Mouse (Mus musculus) CH12.LX (cell line): ENCODE measurements around the gene Mrpl51. TPM values are rescaled to one million over a fixed set of nuclear protein-coding genes. Genes with fewer than 3 reads are reported as not detected.

Experiments
- DNase-seq: peaks from one replicate; pipeline ENCODE4 v3.0.0-alpha.2; 2013; ENCODE audit errors: extremely low read depth
- H3K27ac ChIP-seq: 2 replicates; pipeline ENCODE4 v1.5.1; 2012; ENCODE audit warnings: low read depth, mild to moderate bottlenecking, control low read depth, moderate library complexity; ENCODE audit not compliant: insufficient read depth
- H3K27me3 ChIP-seq: replicated peaks from 2 replicates; pipeline ENCODE3; 2012; ENCODE audit warnings: inconsistent platforms
- H3K36me3 ChIP-seq, 2 experiments: replicated peaks in 1 of 2; 2 replicates each; pipeline versions ENCODE3 to v1.6.1; 2012; ENCODE audit warnings: inconsistent platforms in 1 of 2, low read length in 1 of 2, mild to moderate bottlenecking in 1 of 2, mixed read lengths in 1 of 2, moderate library complexity in 1 of 2; ENCODE audit not compliant: control insufficient read depth in 1 of 2, insufficient read depth in 1 of 2
- H3K4me1 ChIP-seq, 2 experiments: 2 replicates each; pipeline ENCODE4 v1.6.1; 2012; ENCODE audit warnings: inconsistent platforms in 1 of 2, moderate library complexity in 1 of 2; ENCODE audit not compliant: insufficient read depth in 2 of 2, control insufficient read depth in 1 of 2
- H3K4me2 ChIP-seq: 2 replicates; pipeline ENCODE4 v1.6.1; 2012; ENCODE audit warnings: low read depth, mild to moderate bottlenecking, control low read depth; ENCODE audit not compliant: poor library complexity, insufficient read depth, severe bottlenecking
- H3K4me3 ChIP-seq, 3 experiments: fragments of 150-350 bp in 1 of 3; sonication (generic) in 1 of 3; replicated peaks in 1 of 3; 2 replicates each; pipeline versions ENCODE3 to v1.5.1; 2011 to 2012; ENCODE audit warnings: low read depth in 2 of 3, low read length in 2 of 3, mild to moderate bottlenecking in 2 of 3, moderate library complexity in 2 of 3, control low read depth in 1 of 3, improper control_type of control experiment in 1 of 3, inconsistent platforms in 1 of 3, mixed read lengths in 1 of 3; ENCODE audit not compliant: poor library complexity in 1 of 3
- H3K79me2 ChIP-seq: replicated peaks from 2 replicates; pipeline ENCODE4 v1.6.1; 2012; ENCODE audit warnings: mild to moderate bottlenecking, moderate library complexity; ENCODE audit not compliant: control insufficient read depth, poor library complexity, insufficient read depth, severe bottlenecking; ENCODE audit errors: extremely low read depth
- H3K9ac ChIP-seq: 2 replicates; pipeline ENCODE4 v1.6.1; 2012; ENCODE audit warnings: low read depth, mild to moderate bottlenecking, control low read depth, moderate library complexity; ENCODE audit not compliant: insufficient read depth
- H3K9me3 ChIP-seq: replicated peaks from 2 replicates; pipeline ENCODE3; 2012; ENCODE audit warnings: low read length, inconsistent platforms, mixed read lengths
- CHD1 ChIP-seq: IDR thresholded peaks from 2 replicates; pipeline ENCODE4 v1.6.1; 2012; ENCODE audit warnings: low read depth, low read length, improper control_type of control experiment, inconsistent platforms
- CHD2 ChIP-seq: IDR thresholded peaks from 2 replicates; pipeline ENCODE4 v1.6.1; 2011; ENCODE audit warnings: low read length, improper control_type of control experiment
- CTCF ChIP-seq, 2 experiments: IDR thresholded peaks in 1 of 2; conservative IDR thresholded peaks in 1 of 2; 2 replicates each; pipeline ENCODE4 v1.5.1; 2011 to 2012; ENCODE audit warnings: low read depth in 2 of 2, low read length in 2 of 2, improper control_type of control experiment in 1 of 2, inconsistent platforms in 1 of 2, mild to moderate bottlenecking in 1 of 2, moderate library complexity in 1 of 2
- EP300 ChIP-seq: IDR thresholded peaks from 2 replicates; pipeline ENCODE4 v1.6.1; 2011; ENCODE audit warnings: low read length, improper control_type of control experiment
- GABPA ChIP-seq: IDR thresholded peaks from 2 replicates; pipeline ENCODE4 v1.6.1; 2012; ENCODE audit warnings: low read depth, low read length, improper control_type of control experiment, inconsistent platforms; ENCODE audit not compliant: insufficient replicate concordance
- HCFC1 ChIP-seq: IDR thresholded peaks from 2 replicates; pipeline ENCODE4 v1.6.1; 2012; ENCODE audit warnings: low read depth, mild to moderate bottlenecking, inconsistent platforms, low read length, improper control_type of control experiment
- IRF4 ChIP-seq: IDR thresholded peaks from 2 replicates; pipeline ENCODE4 v1.6.1; 2014; ENCODE audit warnings: low read depth, mild to moderate bottlenecking, inconsistent platforms, low read length, improper control_type of control experiment
- MAFK ChIP-seq: IDR thresholded peaks from 2 replicates; pipeline ENCODE4 v1.6.1; 2011; ENCODE audit warnings: low read length, improper control_type of control experiment; ENCODE audit not compliant: insufficient replicate concordance
- MAX ChIP-seq: IDR thresholded peaks from 2 replicates; pipeline ENCODE4 v1.6.1; 2011; ENCODE audit warnings: low read length, improper control_type of control experiment
- MAZ ChIP-seq: IDR thresholded peaks from 2 replicates; pipeline ENCODE4 v1.6.1; 2012; ENCODE audit warnings: low read depth, mild to moderate bottlenecking, inconsistent platforms, low read length, improper control_type of control experiment, moderate library complexity
- MYC ChIP-seq: IDR thresholded peaks from 2 replicates; pipeline ENCODE4 v1.6.1; 2011; ENCODE audit warnings: low read depth, mild to moderate bottlenecking, improper control_type of control experiment, low read length
- NRF1 ChIP-seq: IDR thresholded peaks from 2 replicates; pipeline ENCODE4 v1.6.1; 2014; ENCODE audit warnings: low read depth, mild to moderate bottlenecking, inconsistent platforms, low read length, improper control_type of control experiment, moderate library complexity
- POLR2AphosphoS2 ChIP-seq: IDR thresholded peaks from 2 replicates; pipeline ENCODE4 v1.6.1; 2011; ENCODE audit warnings: low read depth, low read length, improper control_type of control experiment
- SIN3A ChIP-seq: IDR thresholded peaks from 2 replicates; pipeline ENCODE4 v1.6.1; 2012; ENCODE audit warnings: low read length, improper control_type of control experiment, inconsistent platforms
- SMC3 ChIP-seq: IDR thresholded peaks from 2 replicates; pipeline ENCODE4 v1.6.1; 2011; ENCODE audit warnings: low read depth, low read length, improper control_type of control experiment
- TBP ChIP-seq: conservative IDR thresholded peaks from 2 replicates; pipeline ENCODE4 v1.6.1; 2011; ENCODE audit warnings: low read depth, low read length, improper control_type of control experiment
- ZC3H11A ChIP-seq: IDR thresholded peaks from 2 replicates; pipeline ENCODE4 v1.6.1; 2012; ENCODE audit warnings: low read depth, mild to moderate bottlenecking, inconsistent platforms, low read length, improper control_type of control experiment
- dilution Hi-C: fragments of 300-500 bp; cut with MboI; formaldehyde crosslinking; loops from 2 replicates; pipeline ENCODE4 v1.14.3; 2020; ENCODE audit warnings: low sequenced_read_pairs; ENCODE audit not compliant: extremely low pct_unique_long_range_greater_than_20kb, extremely low pct_ligation_motif_present
- in situ Hi-C: fragments of 300-500 bp; cut with MboI; formaldehyde crosslinking; loops from 3 replicates; pipeline ENCODE4 v1.14.3; 2019; ENCODE audit warnings: low sequenced_read_pairs, low pct_ligation_motif_present, low pct_unique_long_range_greater_than_20kb, mixed read lengths
- polyA plus RNA-seq: library from polyadenylated mRNA; unstranded; fragments of >175 nt; gene quantifications from 2 replicates; pipeline ENCODE4 v1.2.1, GENCODE M21; 2012; ENCODE audit warnings: low read depth; ENCODE audit not compliant: insufficient read length
- total RNA-seq, 2 experiments: library from RNA; depleted of rRNA; stranded (reverse); fragments of 300-350 nt in 1 of 2; fragments of >200 nt in 1 of 2; gene quantifications; 2 replicates each; pipeline ENCODE4 v1.2.3; 2012 to 2014

Gene Mrpl51
- total and polyA plus RNA-seq, 3 experiments, result 120 to 184 (median 161) TPM

- Histone ChIP-seq H3K4me3 (no peak overlapping the region), H3K27me3 (no peaks in the 10 kb centered on the region), H3K4me2 (no peak overlapping the region), H3K79me2 (no peaks in the 10 kb centered on the region), H3K9ac (no peak overlapping the region), H3K36me3 (peaks cover 89 to 94% of the 10 kb centered on the region in 2 experiments), H3K27ac (no peak overlapping the region), H3K4me1 (no peaks in the 10 kb centered on the region), H3K9me3 (no peaks in the 10 kb centered on the region)
- TF ChIP-seq GABPA (no peak), MAFK (no peak), SMC3 (no peak), MAX (no peak), CHD2 (no peak), ZC3H11A (no peak), HCFC1 (no peak), SIN3A (no peak), POLR2AphosphoS2 (no peak), IRF4 (no peak), CTCF (conservative IDR thresholded peaks at IDR 0.05 in 1 of 2, IDR thresholded peaks at IDR 0.05 in 1 of 2; ENCODE audit: low read depth in 2 of 2, low read length in 2 of 2) (no peak)
- in situ Hi-C loops (no loop called here), dilution Hi-C loops (no loop called here)
- DNase-seq, result no peak
These were observed 16.1 kb upstream of the Mrpl51 start for GRCm38 (mm10) chr6:125175469-125175868.

GRCm38 (mm10) chr6:125179601-125180000, 12.0 kb upstream of the Mrpl51 start:
- Histone ChIP-seq H3K4me3 (no peak overlapping the region), H3K9me3 (no peaks in the 10 kb centered on the region), H3K36me3 (peaks cover 77 to 91% of the 10 kb centered on the region in 2 experiments), H3K27me3 (no peaks in the 10 kb centered on the region), H3K4me1 (no peaks in the 10 kb centered on the region), H3K4me2 (no peak overlapping the region), H3K9ac (no peak overlapping the region), H3K79me2 (no peaks in the 10 kb centered on the region), H3K27ac (no peak overlapping the region)
- DNase-seq, result no peak
- TF ChIP-seq IRF4 (no peak), CTCF (conservative IDR thresholded peaks at IDR 0.05 in 1 of 2, IDR thresholded peaks at IDR 0.05 in 1 of 2; ENCODE audit: low read depth in 2 of 2, low read length in 2 of 2) (no peak), TBP (no peak), SMC3 (no peak), MAZ (no peak), POLR2AphosphoS2 (no peak), NRF1 (no peak), MYC (no peak), SIN3A (no peak), EP300 (no peak), MAX (no peak), CHD1 (no peak)
- dilution Hi-C loops, result no loop called here
- in situ Hi-C loops, result no loop called here
